Mouse (Mus musculus): ENCODE measurements around the gene Chst14. TPM values are rescaled to one million over a fixed set of nuclear protein-coding genes. Genes with fewer than 3 reads are reported as not detected.

The Chst14 gene
- polyA plus RNA-seq, 1 experiment: 10.3 TPM

DNA sequence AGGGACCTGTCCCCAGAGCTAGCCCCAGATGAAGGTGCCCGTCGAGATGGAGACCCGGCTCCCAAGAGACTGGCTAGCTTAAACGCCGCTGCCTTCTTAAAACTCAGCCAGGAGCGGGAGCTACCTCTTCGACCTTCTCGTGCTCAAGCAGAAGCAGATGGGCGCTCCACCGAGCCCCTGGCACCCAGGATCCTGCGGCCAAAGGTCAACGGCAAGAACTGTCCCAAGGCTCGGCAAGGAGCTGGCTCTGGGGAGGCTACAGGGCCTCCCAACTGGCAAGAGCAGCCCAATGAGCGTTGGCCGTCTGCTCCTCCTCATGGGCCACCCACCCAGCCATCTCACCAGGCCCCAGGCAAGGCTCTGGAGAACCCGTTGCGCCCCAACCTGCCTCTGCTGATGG is 9.9 kb upstream of the Chst14 start:
- TF ChIP-seq CTCF (IDR thresholded peaks at IDR 0.05; ENCODE audit: low read depth, low read length): no peak
- TF ChIP-seq POLR2A (IDR thresholded peaks at IDR 0.05; ENCODE audit: insufficient read depth, low read length): no peak
- TF ChIP-seq EP300 (IDR thresholded peaks at IDR 0.05; ENCODE audit: insufficient read depth, low read depth, low read length): no peak
- Histone ChIP-seq H3K4me3 (ENCODE audit: low read depth, low read length) (no peak overlapping the region), H3K36me3 (ENCODE audit: control insufficient read depth, insufficient read depth, low read length, poor library complexity, severe bottlenecking) (no peaks in the 10 kb centered on the region; the same call in 1 of the 2 replicates)

DNA sequence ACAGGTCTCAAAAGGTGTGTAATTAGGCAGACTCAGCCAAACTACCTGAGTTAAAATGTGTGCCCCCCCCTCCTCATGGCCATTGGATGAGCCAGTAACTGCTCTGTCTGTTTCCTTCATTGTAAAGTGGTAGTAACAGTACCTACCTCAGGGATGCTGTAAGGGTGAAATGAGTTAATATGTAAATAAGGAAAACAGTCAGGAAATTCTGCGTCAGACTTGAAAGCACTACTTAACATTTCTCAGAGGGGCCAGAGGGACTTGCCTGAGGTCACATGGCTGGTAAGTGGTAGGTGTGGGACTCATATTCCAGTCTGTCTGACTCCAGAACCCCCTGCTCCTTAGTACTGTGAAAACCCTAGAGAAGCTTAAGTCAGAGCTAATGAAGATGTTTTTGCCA is 7.8 kb upstream of the Chst14 start:
- no peaks in the 10 kb centered on the region for H3K4me1 ChIP-seq (ENCODE audit: control insufficient read depth, insufficient read depth, low read length)
- H3K27ac ChIP-seq (ENCODE audit: insufficient read depth, low read length): no peak overlapping the region
- no peak overlapping the region for H3K4me3 ChIP-seq (ENCODE audit: low read depth, low read length)
- H3K27me3 ChIP-seq (ENCODE audit: control insufficient read depth, insufficient read depth, low read length, poor library complexity, severe bottlenecking): no peaks in the 10 kb centered on the region
- H3K9ac ChIP-seq (ENCODE audit: low read depth, poor library complexity, severe bottlenecking): no peak overlapping the region
- no peaks in the 10 kb centered on the region for H3K9me3 ChIP-seq (replicated peaks; ENCODE audit: control insufficient read depth, insufficient read depth, low read length, poor library complexity, severe bottlenecking)
- TF ChIP-seq CTCF (IDR thresholded peaks at IDR 0.05; ENCODE audit: low read depth, low read length): no peak
- no peak for TF ChIP-seq POLR2A (IDR thresholded peaks at IDR 0.05; ENCODE audit: insufficient read depth, low read length)
- no peak for TF ChIP-seq EP300 (IDR thresholded peaks at IDR 0.05; ENCODE audit: insufficient read depth, low read depth, low read length)
- H3K36me3 ChIP-seq (ENCODE audit: control insufficient read depth, insufficient read depth, low read length, poor library complexity, severe bottlenecking): no peaks in the 10 kb centered on the region; the same call in 1 of the 2 replicates

More for the DNA sequence above, 9.9 kb upstream of the Chst14 start:
- Histone ChIP-seq H3K4me1 (ENCODE audit: control insufficient read depth, insufficient read depth, low read length) (no peaks in the 10 kb centered on the region), H3K9me3 (replicated peaks; ENCODE audit: control insufficient read depth, insufficient read depth, low read length, poor library complexity, severe bottlenecking) (no peaks in the 10 kb centered on the region), H3K27ac (ENCODE audit: insufficient read depth, low read length) (no peak overlapping the region), H3K9ac (ENCODE audit: low read depth, poor library complexity, severe bottlenecking) (peak overlapping the region; percentile 28; the same call in 1 of the 2 replicates), H3K27me3 (ENCODE audit: control insufficient read depth, insufficient read depth, low read length, poor library complexity, severe bottlenecking) (no peaks in the 10 kb centered on the region)

DNA sequence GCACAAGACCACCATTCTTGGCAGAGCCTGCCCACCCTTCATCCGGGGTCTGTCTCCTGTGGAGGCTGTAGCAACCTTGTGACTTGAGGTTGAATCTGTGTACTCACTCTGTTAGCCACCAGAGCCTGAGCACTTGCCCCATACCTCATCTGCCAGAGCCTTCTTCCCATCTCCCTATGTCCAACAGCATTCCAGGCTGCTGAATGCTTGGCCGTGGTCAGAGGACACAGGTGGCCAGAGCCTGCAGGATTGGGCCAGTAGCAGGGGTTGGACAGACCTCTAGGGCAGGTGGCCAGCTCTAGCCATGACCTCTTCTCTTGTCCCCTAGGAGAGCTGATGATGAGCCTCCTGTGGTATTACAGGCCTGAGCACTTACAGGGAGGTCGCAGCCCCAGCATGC is 5.9 kb upstream of the Chst14 start:
- no peak overlapping the region for H3K27ac ChIP-seq (ENCODE audit: insufficient read depth, low read length)
- H3K4me1 ChIP-seq (ENCODE audit: control insufficient read depth, insufficient read depth, low read length): no peaks in the 10 kb centered on the region
- TF ChIP-seq CTCF (IDR thresholded peaks at IDR 0.05; ENCODE audit: low read depth, low read length): no peak
- TF ChIP-seq POLR2A (IDR thresholded peaks at IDR 0.05; ENCODE audit: insufficient read depth, low read length): no peak
- H3K4me3 ChIP-seq (ENCODE audit: low read depth, low read length): no peak overlapping the region
- no peak overlapping the region for H3K9ac ChIP-seq (ENCODE audit: low read depth, poor library complexity, severe bottlenecking)
- H3K9me3 ChIP-seq (replicated peaks; ENCODE audit: control insufficient read depth, insufficient read depth, low read length, poor library complexity, severe bottlenecking): no peaks in the 10 kb centered on the region
- no peaks in the 10 kb centered on the region for H3K27me3 ChIP-seq (ENCODE audit: control insufficient read depth, insufficient read depth, low read length, poor library complexity, severe bottlenecking)
- no peaks in the 10 kb centered on the region; the same call in 1 of the 2 replicates for H3K36me3 ChIP-seq (ENCODE audit: control insufficient read depth, insufficient read depth, low read length, poor library complexity, severe bottlenecking)

DNA sequence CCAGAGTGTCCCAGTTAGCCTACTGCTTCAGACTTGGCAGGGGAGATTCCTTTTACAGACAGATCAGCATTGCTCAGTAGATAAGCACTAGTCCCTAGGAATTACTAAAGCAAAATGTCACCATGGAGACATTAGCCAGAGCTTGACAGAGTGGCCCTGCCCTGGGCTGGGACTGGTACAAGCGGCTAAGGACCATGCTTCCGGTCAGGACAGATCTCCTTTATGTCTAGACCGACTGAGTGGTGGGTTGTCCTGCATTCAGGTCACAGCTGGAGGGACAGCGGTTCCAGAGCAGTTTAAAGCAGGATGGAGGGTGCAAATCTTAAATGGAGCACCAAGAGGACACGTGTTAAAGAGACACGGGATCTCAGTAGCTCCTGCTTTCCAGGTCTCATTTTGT is 344 bp upstream of the Chst14 start:
- Histone ChIP-seq H3K4me3 (ENCODE audit: low read depth, low read length) (peak overlapping the region; percentile 34), H3K4me1 (ENCODE audit: control insufficient read depth, insufficient read depth, low read length) (no peaks in the 10 kb centered on the region), H3K27ac (ENCODE audit: insufficient read depth, low read length) (no peak overlapping the region), H3K9me3 (replicated peaks; ENCODE audit: control insufficient read depth, insufficient read depth, low read length, poor library complexity, severe bottlenecking) (no peaks in the 10 kb centered on the region), H3K9ac (ENCODE audit: low read depth, poor library complexity, severe bottlenecking) (no peak overlapping the region), H3K27me3 (ENCODE audit: control insufficient read depth, insufficient read depth, low read length, poor library complexity, severe bottlenecking) (no peaks in the 10 kb centered on the region), H3K36me3 (ENCODE audit: control insufficient read depth, insufficient read depth, low read length, poor library complexity, severe bottlenecking) (no peaks in the 10 kb centered on the region; the same call in 1 of the 2 replicates)
- no peak for TF ChIP-seq EP300 (IDR thresholded peaks at IDR 0.05; ENCODE audit: insufficient read depth, low read depth, low read length)
- no peak for TF ChIP-seq POLR2A (IDR thresholded peaks at IDR 0.05; ENCODE audit: insufficient read depth, low read length)

DNA sequence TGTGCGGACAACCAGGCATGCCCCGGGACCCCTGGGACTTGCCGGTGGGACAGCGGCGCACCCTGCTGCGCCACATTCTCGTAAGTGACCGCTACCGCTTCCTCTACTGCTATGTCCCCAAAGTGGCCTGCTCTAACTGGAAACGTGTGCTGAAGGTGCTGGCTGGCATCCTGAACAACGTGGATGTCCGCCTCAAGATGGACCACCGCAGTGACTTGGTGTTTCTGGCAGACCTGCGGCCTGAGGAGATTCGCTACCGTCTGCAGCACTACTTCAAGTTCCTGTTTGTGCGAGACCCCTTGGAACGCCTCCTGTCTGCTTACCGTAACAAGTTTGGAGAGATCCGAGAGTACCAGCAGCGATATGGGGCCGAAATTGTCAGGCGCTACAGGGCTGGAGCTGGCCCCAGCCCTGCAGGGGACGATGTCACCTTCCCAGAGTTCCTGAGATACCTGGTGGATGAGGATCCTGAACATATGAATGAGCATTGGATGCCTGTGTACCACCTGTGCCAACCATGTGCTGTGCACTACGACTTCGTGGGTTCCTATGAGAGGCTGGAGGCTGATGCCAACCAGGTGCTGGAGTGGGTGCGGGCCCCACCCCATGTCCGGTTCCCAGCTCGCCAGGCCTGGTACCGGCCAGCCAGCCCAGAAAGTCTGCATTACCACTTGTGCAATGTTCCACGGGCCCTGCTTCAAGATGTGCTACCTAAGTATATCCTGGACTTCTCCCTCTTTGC is 873 bp downstream of the Chst14 start:
- no peak for TF ChIP-seq EP300 (IDR thresholded peaks at IDR 0.05; ENCODE audit: insufficient read depth, low read depth, low read length)
- no peak for TF ChIP-seq POLR2A (IDR thresholded peaks at IDR 0.05; ENCODE audit: insufficient read depth, low read length)
- TF ChIP-seq CTCF (IDR thresholded peaks at IDR 0.05; ENCODE audit: low read depth, low read length): no peak
- H3K27me3 ChIP-seq (ENCODE audit: control insufficient read depth, insufficient read depth, low read length, poor library complexity, severe bottlenecking): no peaks in the 10 kb centered on the region

DNA sequence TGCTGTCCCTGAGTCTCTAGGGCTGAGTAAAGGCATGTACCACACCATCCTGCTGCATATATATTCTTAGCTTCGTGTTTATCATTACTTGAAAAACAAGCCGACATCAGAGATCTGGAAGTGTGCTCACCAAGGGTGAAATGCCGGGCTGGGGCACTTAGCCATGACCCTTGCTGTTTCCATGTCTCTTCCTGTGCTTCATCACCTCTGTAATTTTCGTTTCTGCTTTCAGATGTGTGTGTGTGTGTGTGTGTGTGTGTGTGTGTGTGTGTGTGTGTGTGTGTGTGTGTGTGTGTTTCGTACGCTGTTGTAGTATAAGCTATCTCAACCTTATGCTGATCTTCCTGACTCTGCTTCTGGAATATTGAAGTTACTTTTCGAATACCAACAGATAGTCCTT is 15.0 kb downstream of the Chst14 start:
- no peaks in the 10 kb centered on the region for H3K4me1 ChIP-seq (ENCODE audit: control insufficient read depth, insufficient read depth, low read length)
- no peak overlapping the region for H3K9ac ChIP-seq (ENCODE audit: low read depth, poor library complexity, severe bottlenecking)
- TF ChIP-seq POLR2A (IDR thresholded peaks at IDR 0.05; ENCODE audit: insufficient read depth, low read length) (no peak), EP300 (IDR thresholded peaks at IDR 0.05; ENCODE audit: insufficient read depth, low read depth, low read length) (no peak), CTCF (IDR thresholded peaks at IDR 0.05; ENCODE audit: low read depth, low read length) (no peak)
- no peak overlapping the region for H3K27ac ChIP-seq (ENCODE audit: insufficient read depth, low read length)
- H3K4me3 ChIP-seq (ENCODE audit: low read depth, low read length): no peak overlapping the region
- peaks cover 2% of the 10 kb centered on the region; the same call in 1 of the 2 replicates for H3K27me3 ChIP-seq (ENCODE audit: control insufficient read depth, insufficient read depth, low read length, poor library complexity, severe bottlenecking)
- no peaks in the 10 kb centered on the region for H3K36me3 ChIP-seq (ENCODE audit: control insufficient read depth, insufficient read depth, low read length, poor library complexity, severe bottlenecking)
- no peaks in the 10 kb centered on the region for H3K9me3 ChIP-seq (replicated peaks; ENCODE audit: control insufficient read depth, insufficient read depth, low read length, poor library complexity, severe bottlenecking)

More for the DNA sequence above, 873 bp downstream of the Chst14 start:
- no peaks in the 10 kb centered on the region for H3K9me3 ChIP-seq (replicated peaks; ENCODE audit: control insufficient read depth, insufficient read depth, low read length, poor library complexity, severe bottlenecking)
- no peaks in the 10 kb centered on the region for H3K4me1 ChIP-seq (ENCODE audit: control insufficient read depth, insufficient read depth, low read length)
- peak overlapping the region; percentile 62 for H3K9ac ChIP-seq (ENCODE audit: low read depth, poor library complexity, severe bottlenecking)
- peak overlapping the region; percentile 72 for H3K4me3 ChIP-seq (ENCODE audit: low read depth, low read length)
- no peak overlapping the region for H3K27ac ChIP-seq (ENCODE audit: insufficient read depth, low read length)
- no peaks in the 10 kb centered on the region for H3K36me3 ChIP-seq (ENCODE audit: control insufficient read depth, insufficient read depth, low read length, poor library complexity, severe bottlenecking)

All from ES-Bruce4 (cell line).